Mouse (Mus musculus) right cerebral cortex, postnatal 10 days (tissue): ENCODE measurements at regions not wholly inside any gene's neighbourhood (a gene's known extent, or its start where the extent isn't known, plus 50 kb on each side); places are given as distances from the start of the nearest gene placed in this dataset.
A peak's percentile ranks its signal among the peaks of the same experiment; 100 is the strongest.

Experiments used
- DNase-seq, 2 experiments: peaks; one replicate each; pipeline ENCODE4 v3.0.0; 2021; ENCODE audit warnings: low spot score in 2 of 2

DNA sequence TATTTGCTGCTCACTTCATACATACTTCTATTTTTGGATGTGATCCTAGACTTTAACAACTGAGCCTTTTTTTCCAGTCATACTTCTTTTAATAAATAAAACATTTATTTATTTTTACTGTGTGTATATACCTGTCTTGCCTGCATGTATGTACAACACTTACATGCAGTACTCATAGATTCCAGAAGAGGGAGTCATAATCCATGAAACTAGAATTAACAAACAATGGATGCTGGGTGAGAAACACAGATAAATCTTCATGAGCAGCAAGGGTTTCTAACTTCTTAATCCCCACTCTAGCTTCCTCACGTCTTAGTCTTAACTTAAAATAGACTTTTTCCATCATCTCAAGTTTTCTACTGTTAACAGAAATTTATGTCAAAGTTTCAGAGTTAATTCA is 1253.7 kb upstream of the Nr2f1 start:
- DNase-seq, result no peak

GRCm38 (mm10) chr13:79443113-79443512 is 1243.6 kb upstream of the Nr2f1 start:
- no peak for DNase-seq

DNA sequence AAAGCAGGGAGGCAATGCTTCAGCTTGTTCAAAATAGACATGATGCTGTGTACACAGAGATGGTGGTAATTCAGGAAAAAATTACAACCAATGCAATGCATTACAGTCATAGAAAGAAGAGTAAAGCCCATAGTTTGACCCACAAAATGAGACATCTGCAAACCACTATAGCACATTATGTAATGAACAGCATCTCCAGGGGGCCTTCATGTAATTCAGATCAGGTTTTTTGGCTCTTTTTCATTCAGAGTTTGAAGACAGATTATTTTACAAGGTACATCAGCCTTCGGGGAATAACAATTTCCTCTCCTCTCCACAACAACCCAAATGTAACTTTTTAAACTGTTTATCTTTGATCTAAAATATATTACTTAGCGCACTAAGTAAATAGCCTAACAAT is 1243.1 kb upstream of the Nr2f1 start:
- DNase-seq, result no peak

- DNase-seq, result no peak
Measured at GRCm38 (mm10) chr13:79431465-79431864, 1231.9 kb upstream of the Nr2f1 start.

DNA sequence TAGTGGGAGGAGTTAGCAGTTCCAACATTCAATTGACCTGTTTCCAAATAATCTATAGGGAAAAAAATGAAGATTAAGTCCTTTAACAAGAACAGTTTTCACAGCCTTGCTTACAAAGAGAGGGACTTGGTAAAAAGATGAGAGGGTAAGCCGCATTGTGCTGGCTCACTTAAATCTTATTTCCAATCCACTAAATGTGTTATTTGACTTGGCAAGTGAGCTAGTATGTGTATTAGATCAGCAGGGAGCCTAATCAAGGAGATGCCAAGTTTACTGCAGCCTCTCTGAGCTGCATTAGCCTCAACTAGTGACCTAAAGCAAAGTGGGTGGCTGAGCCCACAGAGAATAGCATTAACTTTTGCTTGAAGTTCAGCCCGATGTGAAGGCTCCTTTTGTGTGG is 1231.4 kb upstream of the Nr2f1 start:
- no peak for DNase-seq

GRCm38 (mm10) chr13:79430562-79430961 is 1231.0 kb upstream of the Nr2f1 start:
- DNase-seq, result no peak

DNA sequence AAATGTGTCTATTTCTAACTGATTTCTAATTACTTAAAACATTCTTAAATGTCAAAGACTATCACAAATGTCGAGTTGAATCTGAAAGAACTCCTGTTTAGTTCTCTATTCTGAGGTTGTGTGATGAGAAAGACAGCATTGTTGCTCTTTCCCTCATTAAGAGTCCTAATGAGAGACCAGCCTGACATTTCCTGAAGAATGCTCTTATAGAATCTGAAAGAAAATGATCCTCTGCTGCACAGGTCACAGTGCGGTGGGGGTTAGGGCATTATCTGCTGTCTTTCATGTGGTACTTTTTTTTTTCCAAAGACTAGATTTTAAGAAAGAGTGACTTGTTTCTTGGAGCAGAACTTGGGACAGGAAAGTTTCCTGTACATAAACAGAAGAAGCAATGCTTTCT is 1218.3 kb upstream of the Nr2f1 start:
- no peak for DNase-seq

DNA sequence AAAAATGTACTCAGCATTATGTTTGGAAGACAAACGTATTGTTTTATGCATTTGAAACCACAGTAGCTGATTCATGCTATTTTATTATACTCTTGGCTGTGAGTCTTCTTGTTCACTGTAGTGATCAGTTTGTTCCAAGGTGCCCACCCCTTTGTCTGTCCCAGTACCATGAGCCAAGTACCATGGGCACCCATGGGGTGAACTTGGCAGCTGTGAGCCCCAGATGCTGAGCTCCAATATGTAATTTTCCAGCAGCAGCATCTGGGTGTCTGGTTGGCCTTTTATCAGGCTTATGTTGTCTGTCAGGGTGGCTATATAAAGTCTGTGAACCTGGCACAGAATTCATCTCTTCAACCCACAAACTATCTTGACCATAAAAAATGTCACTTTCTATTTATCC is 1200.5 kb upstream of the Nr2f1 start:
- DNase-seq, result no peak

GRCm38 (mm10) chr13:79393938-79394337 is 1194.4 kb upstream of the Nr2f1 start:
- no peak for DNase-seq

GRCm38 (mm10) chr13:79387928-79388327 is 1188.4 kb upstream of the Nr2f1 start:
- DNase-seq, result no peak

DNA sequence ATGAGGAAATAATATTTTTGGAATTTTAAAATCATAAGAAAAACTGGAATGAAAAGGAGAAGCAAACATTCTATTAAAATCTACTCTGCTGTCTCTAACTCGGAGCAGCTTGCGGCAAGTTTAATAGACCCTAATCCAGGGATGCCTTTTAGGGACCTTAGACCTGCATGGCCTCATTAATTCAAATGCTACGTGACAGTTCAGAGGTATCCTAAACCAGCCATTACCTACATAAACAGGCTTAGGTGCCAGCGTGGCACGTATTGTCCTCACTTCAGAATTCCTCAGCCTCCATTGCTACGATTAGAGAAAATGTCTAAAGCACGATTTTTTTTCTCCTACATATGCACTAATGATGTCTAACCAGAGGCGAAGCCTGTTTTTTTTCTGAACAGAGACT is 1141.9 kb upstream of the Nr2f1 start:
- DNase-seq, result no peak

DNA sequence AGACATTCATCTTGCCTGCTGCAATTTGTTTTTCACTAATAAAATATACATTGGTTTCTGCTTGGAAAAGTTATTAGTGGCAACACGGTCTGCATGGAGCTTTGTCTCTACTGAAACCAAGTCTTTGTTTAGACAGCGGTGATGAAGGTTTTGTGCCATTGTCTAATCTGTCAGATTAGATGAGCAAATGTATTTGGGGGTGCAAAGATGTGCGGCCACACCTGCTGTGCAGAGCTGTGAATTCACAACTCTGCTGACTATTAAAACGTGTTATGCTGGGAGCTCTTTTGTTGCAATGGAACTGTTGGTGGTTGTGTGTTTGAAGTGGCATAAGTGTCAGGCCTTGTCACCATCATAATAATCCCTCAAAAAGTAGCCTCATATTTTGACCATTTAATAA is 1140.9 kb upstream of the Nr2f1 start:
- no peak for DNase-seq

GRCm38 (mm10) chr13:79339793-79340192 is 1140.2 kb upstream of the Nr2f1 start:
- DNase-seq, result no peak

- DNase-seq, result no peak
Measured at GRCm38 (mm10) chr13:79320146-79320545, 1120.6 kb upstream of the Nr2f1 start.

- no peak for DNase-seq
Measured at GRCm38 (mm10) chr13:79309584-79310110, 1110.1 kb upstream of the Nr2f1 start.

DNA sequence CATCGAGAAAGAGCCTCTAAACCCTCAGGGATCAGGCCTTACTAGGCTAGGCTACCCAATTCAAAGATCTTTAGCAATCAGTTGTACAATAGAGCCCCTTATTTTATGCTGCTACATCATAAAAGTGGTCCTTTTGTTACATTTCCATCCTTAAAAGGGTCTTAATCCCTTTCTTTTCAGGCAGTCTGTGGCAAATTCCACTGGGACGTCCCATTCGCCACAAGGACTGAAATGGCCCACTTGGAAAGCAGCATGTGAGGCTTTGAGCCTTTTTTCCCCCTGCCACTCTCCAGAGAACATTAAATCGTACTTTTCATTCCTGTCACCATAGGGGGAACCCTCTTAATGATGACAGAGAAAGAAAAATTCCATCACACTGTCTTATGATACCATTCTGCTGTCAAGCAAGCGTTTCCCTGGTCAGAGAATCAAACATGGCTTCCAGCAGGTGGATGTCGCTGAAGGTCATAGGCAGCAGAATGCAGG is 1097.7 kb upstream of the Nr2f1 start:
- no peak for DNase-seq

DNA sequence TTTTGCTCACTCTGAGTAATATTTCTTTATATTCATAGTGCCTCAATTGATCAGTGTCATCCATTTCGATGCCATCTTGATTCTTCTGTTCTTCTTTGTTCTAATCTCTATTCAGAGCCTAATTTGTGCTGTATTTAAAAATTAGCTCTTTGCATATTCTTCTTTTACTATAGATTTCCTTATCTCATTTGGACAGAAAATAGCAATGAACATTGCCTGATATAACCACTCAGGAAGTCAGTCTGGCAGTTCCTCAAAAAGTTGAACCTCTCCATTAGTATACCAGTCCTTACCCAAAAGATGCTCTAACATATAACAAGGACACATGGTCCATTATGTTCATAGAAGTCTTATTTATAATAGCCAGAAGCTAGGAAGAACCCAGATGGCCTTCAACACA is 1088.5 kb upstream of the Nr2f1 start:
- no peak for DNase-seq

DNA sequence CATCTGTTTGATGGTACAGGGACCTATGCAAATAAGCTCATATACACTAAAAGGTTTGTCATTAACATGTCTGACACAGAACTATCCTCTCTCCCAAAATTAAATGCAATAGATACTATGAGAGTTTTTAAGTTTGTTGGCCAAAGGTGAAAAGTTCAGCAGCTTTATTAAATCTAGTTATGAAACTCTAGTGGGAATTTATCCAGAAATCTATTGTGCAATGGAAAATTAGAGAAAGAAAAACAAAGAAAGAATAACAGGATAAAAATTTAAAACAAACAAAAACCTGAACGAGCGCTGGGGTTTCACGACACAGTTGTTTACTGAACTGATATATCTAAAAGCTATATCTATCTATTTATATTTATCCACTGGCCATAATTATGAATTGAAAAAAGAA is 1086.6 kb upstream of the Nr2f1 start:
- DNase-seq, result no peak

DNA sequence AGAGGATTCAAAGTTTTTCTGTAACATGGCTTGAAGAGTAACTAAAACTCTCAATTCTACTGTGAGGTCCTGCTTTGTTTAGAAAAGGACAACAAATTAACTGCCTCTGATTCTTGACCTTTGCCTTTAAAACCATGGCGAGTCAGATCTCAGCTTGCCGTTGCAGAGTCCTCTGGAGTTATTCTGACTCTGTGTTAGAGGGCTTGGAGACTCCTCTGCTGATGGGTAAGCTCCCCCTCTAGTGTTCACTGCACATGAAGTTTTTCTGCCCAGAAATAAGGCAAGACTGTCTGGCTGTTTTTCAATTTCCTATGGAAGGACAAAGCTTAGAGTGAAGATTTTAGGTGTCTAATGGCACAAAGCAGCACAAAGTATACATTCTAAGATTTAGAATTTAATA is 1085.9 kb upstream of the Nr2f1 start:
- DNase-seq, result peak; percentile 28 to 37

GRCm38 (mm10) chr13:79277714-79278113 is 1078.2 kb upstream of the Nr2f1 start:
- DNase-seq, result peak in 1 of 2 experiments; percentile 21

- DNase-seq, result no peak
Measured at GRCm38 (mm10) chr13:79277313-79277712, 1077.8 kb upstream of the Nr2f1 start.

DNA sequence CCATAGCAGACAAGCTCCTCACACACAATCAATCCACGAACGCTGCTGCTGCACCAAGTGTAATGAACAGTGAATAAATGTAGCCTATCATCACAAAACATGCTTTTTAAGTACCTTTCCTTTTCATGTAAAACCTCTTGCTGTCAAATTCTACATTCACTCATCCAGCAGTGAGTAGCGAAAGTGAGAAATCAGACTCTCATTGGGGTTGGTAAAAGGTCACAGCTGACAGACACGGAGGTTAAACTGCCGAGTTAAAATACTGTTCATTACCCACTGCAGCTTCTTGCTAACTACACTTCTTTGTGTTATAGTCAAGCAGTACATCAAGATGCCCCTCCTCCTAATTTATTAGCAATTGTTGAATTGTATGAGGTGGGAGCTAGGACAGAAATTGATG is 1055.8 kb upstream of the Nr2f1 start:
- no peak for DNase-seq

DNA sequence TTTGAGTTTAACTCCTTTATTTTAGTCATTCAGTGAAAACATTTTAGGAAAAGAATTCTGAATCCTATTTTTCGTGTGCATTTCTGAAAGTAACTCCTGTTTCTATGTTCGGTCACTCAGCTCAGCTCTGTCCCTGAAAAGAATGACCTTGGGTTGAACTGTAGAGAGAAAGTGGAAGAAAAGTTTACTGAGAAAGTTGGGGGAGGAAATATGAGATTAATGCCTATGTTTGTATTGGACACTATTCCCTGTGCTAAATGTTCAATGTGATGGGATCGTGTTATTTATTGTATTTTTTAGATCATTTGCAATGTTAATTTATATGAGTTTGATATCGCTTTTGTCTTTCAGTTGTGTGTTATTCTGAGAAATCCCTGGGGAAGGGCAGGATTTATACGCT is 1052.8 kb upstream of the Nr2f1 start:
- DNase-seq, result no peak

- no peak for DNase-seq
Measured at GRCm38 (mm10) chr13:79251269-79251668, 1051.7 kb upstream of the Nr2f1 start.
